Mouse (Mus musculus): ENCODE data around the gene Nr5a1.

GRCm38 (mm10) chr2:38712076-38712768 is 2.1 kb downstream of the Nr5a1 start:
- TF ChIP-seq POLR2A (IDR thresholded peaks at IDR 0.05; ENCODE audit: borderline replicate concordance, low read depth, low read length) (no peak), CTCF (IDR thresholded peaks at IDR 0.05; ENCODE audit: low read depth, low read length) (no peak)
